Mouse (Mus musculus): Measurements from ENCODE around the gene Dut.

DNA sequence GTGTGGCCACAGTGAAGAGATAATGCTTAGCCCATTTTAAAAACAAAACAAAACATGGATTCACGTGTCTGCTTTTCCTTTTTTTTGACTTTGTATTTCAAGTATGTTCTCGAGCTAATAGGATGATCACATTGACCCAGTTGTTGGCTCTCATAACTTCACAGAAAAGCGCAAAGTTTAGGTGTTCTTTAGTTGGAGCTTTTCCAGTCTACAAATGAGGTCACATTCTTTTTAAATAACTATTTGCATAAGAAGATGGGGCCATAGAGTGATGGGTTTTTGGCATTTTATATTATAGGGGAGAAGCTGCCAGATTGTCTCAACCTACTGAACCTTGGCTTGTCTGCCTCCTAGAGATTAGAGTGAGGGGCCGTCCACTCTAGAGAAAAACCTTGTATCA, 2.3 kb downstream of the Dut start:
- TF ChIP-seq CTCF (IDR thresholded peaks at IDR 0.05; ENCODE audit: low read depth, low read length) (no peak), POLR2A (IDR thresholded peaks at IDR 0.05; ENCODE audit: extremely low read depth, insufficient read depth, low read length) (no peak)

Data from liver, adult 2 months (tissue).